Mouse (Mus musculus) thymus, adult 2 months (tissue): ENCODE results near the gene Bclaf1.

Experiments used
- CTCF ChIP-seq: fragments of 200-500 bp; IDR thresholded peaks from 2 replicates; pipeline ENCODE4 v1.5.1; 2012; ENCODE audit warnings: mild to moderate bottlenecking, control low read depth, low read length, moderate library complexity, borderline replicate concordance; ENCODE audit not compliant: control insufficient read depth, poor library complexity, insufficient read depth; ENCODE audit errors: extremely low read depth
- POLR2A ChIP-seq: fragments of 200-500 bp; IDR thresholded peaks from 2 replicates; pipeline ENCODE4 v1.6.1; 2012; ENCODE audit warnings: mild to moderate bottlenecking, low read length, control low read depth, moderate library complexity; ENCODE audit not compliant: control insufficient read depth, poor library complexity, insufficient read depth; ENCODE audit errors: extremely low read depth

- TF ChIP-seq CTCF (no peak), POLR2A (no peak)
These were observed 49.4 kb upstream of the Bclaf1 start for GRCm38 (mm10) chr10:20262896-20263295.
